Mouse (Mus musculus) limb, embryonic 14.5 days (tissue): ENCODE results near the gene Irs1. TPM values are rescaled to one million over a fixed set of nuclear protein-coding genes. Genes with fewer than 3 reads are reported as not detected.

Experiments
- ATAC-seq: fragments of 200-750 bp; cut with Nextera tagmentation; 2 replicates; pipeline ENCODE4 v1.8.0; 2017; ENCODE audit warnings: low read depth, moderate number of reproducible peaks, moderate TSS enrichment; ENCODE audit not compliant: low FRiP score
- DNase-seq: peaks from one replicate; pipeline ENCODE4 v3.0.0-alpha.2; 2015; ENCODE audit warnings: low spot score
- H3K27ac ChIP-seq: fragments of 300-500 bp; sonication (generic); replicated peaks from 2 replicates; pipeline ENCODE4 v1.5.1; 2014; ENCODE audit warnings: low read depth, mild to moderate bottlenecking, low read length, moderate library complexity, mixed read lengths
- H3K27me3 ChIP-seq: fragments of 300-500 bp; sonication (generic); 2 replicates; pipeline ENCODE4 v1.6.1; 2014; ENCODE audit warnings: low read length, mixed read lengths; ENCODE audit not compliant: control insufficient read depth, insufficient read depth
- H3K36me3 ChIP-seq: fragments of 300-500 bp; sonication (generic); 2 replicates; pipeline ENCODE4 v1.6.1; 2014; ENCODE audit warnings: mild to moderate bottlenecking, low read length, moderate library complexity, mixed read lengths; ENCODE audit not compliant: control insufficient read depth, insufficient read depth
- H3K4me1 ChIP-seq: fragments of 300-500 bp; sonication (generic); 2 replicates; pipeline ENCODE4 v1.6.1; 2014; ENCODE audit warnings: antibody characterized with exemption, low read length, mixed read lengths; ENCODE audit not compliant: control insufficient read depth, insufficient read depth
- H3K4me2 ChIP-seq: fragments of 300-500 bp; sonication (generic); replicated peaks from 2 replicates; pipeline ENCODE4 v1.6.1; 2014; ENCODE audit warnings: low read depth, mild to moderate bottlenecking, low read length, moderate library complexity; ENCODE audit not compliant: severe bottlenecking
- H3K4me3 ChIP-seq: fragments of 300-500 bp; sonication (generic); replicated peaks from 2 replicates; pipeline ENCODE4 v1.5.1; 2014; ENCODE audit warnings: low read length
- H3K9ac ChIP-seq: fragments of 300-500 bp; sonication (generic); 2 replicates; pipeline ENCODE4 v1.6.1; 2014; ENCODE audit warnings: mild to moderate bottlenecking, low read depth, low read length, moderate library complexity; ENCODE audit not compliant: severe bottlenecking
- H3K9me3 ChIP-seq: fragments of 300-500 bp; sonication (generic); 2 replicates; pipeline ENCODE4 v1.6.1; 2016; ENCODE audit warnings: low read length; ENCODE audit not compliant: control insufficient read depth
- POLR2A ChIP-seq: fragments of 200-500 bp; IDR thresholded peaks from 2 replicates; pipeline ENCODE4 v1.8.0; 2012; ENCODE audit warnings: inconsistent platforms, mild to moderate bottlenecking, moderate library complexity, borderline replicate concordance; ENCODE audit not compliant: insufficient read depth, insufficient read length; ENCODE audit errors: extremely low read depth
- WGBS: fragments of 180-500 bp; shearing (Covaris S2); extraction: QIAGEN DNeasy Blood & Tissue Kit; methylation state at CpG from one replicate; pipeline ENCODE4 v1.1.7; 2014; 5-methylcytosine and 5-hydroxymethylcytosine counted together
- polyA plus RNA-seq, 2 experiments: library from polyadenylated mRNA; depleted of rRNA in 1 of 2; stranded (reverse) in 1 of 2; unstranded in 1 of 2; fragments of >200 nt; fragmentation: Nextera tagmentation in 1 of 2; extraction: Ambion mirVana in 1 of 2; gene quantifications; 2 replicates each; pipeline versions ENCODE4 v1.2.1 to v1.2.3; 2012 to 2014

Irs1 gene
- polyA plus RNA-seq, 2 experiments: 11.8 to 19.7 TPM

DNA sequence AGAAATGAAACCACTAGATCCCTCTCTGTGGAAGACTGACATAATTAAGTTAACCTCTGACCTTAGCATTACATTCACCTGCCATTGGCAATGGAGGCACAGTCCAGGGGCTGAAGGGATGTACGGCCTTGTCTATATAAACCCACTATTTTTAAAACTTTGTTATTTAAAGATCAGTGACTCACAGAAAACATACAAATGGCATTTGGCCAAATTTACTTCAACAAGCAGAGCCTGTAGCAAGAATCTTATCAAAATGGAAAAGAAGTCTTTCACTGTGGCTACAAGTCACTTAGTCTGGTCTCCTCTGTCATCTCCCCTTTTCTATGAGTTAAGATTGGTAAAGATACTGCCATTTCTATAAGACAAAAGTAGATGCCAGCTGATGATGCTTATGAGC, 11.4 kb downstream of the Irs1 start:
- Histone ChIP-seq H3K4me3 (no peak overlapping the region), H3K9ac (no peak overlapping the region), H3K9me3 (no peaks in the 10 kb centered on the region), H3K36me3 (peaks cover 30% of the 10 kb centered on the region), H3K27ac (no peak overlapping the region), H3K4me2 (no peak overlapping the region), H3K4me1 (peaks cover 14% of the 10 kb centered on the region), H3K27me3 (no peaks in the 10 kb centered on the region)
- no peak for TF ChIP-seq POLR2A
- WGBS: 72% methylated on average over 1 of the region's 1 CpGs
- no peak for ATAC-seq
- DNase-seq: no peak

DNA sequence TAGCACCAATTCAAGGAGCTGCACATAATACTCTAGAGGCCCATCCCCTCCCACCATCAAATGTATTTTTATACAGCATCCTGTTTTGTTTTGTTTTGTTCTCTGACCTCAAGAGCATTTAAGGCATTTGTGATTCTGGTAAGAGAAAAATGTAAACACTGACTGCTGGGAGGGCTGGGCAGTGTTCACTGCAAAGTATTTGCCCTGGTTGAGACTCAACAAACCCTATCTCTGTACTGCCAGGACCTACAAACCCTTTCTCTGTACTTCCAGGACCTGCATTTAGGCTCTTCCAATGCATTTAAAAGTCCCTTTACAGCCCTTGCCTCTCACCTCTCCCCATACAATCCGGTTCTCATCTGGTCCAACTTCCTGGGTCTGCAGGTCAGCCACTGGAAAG, 16.9 kb downstream of the Irs1 start:
- TF ChIP-seq POLR2A: no peak
- 10% methylated on average over 1 of the region's 1 CpGs for WGBS
- Histone ChIP-seq H3K9ac (no peak overlapping the region), H3K9me3 (no peaks in the 10 kb centered on the region), H3K4me3 (no peak overlapping the region), H3K27me3 (no peaks in the 10 kb centered on the region), H3K4me1 (peaks cover 4% of the 10 kb centered on the region; the same call in 1 of the 2 replicates), H3K36me3 (peaks cover 43% of the 10 kb centered on the region), H3K27ac (no peak overlapping the region), H3K4me2 (no peak overlapping the region)
- no peak for DNase-seq
- ATAC-seq: no peak

DNA sequence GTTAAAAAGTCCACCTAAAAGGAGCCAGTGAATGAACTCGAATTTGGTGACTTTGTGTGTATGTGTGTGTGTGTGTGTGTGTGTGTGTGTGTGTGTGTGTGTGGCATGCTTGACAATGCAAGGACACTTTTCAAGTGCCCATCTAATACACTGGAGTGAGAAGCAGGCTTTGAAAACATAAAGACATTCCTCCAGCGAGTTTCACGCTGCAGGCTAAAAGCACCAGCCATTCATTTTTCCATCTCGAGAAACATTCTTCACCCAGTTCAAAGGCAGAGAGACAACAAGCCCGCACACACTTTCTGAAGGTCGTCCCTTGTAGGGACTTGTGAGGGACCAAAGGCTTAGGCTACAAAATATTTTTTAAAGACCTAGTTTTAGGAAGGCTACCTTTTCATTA, 17.7 kb downstream of the Irs1 start:
- Histone ChIP-seq H3K4me3 (no peak overlapping the region), H3K4me2 (no peak overlapping the region), H3K9ac (no peak overlapping the region), H3K27ac (no peak overlapping the region), H3K4me1 (peaks cover 6% of the 10 kb centered on the region), H3K27me3 (no peaks in the 10 kb centered on the region), H3K9me3 (no peaks in the 10 kb centered on the region), H3K36me3 (peaks cover 39% of the 10 kb centered on the region)
- ATAC-seq (no peak), DNase-seq (no peak)
- no peak for TF ChIP-seq POLR2A
- WGBS: 22% methylated on average over 6 of the region's 6 CpGs

DNA sequence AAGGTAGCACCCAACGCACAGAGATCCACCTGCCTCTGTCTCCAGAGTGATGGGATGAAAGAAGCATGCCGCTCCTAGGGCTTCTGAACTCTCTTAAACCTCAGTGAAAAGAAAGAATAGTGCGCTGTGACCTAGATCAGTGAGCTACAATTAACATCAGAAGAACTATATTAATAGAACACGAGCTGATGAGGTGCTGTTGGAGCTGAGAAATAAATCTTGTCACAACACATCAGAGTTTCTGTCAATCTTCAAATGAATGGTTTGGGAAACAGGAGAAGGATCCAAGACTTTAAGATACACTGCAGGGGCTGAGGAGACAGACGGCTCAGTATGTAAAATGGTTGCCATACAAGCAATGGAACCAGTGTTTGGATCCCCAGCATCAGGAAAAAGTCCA, 19.0 kb downstream of the Irs1 start:
- no peaks in the 10 kb centered on the region for H3K27me3 ChIP-seq
- H3K9ac ChIP-seq: no peak overlapping the region
- peaks cover 30% of the 10 kb centered on the region for H3K36me3 ChIP-seq
- H3K4me2 ChIP-seq: no peak overlapping the region
- WGBS: 67% methylated on average over 5 of the region's 5 CpGs
- ATAC-seq (no peak), DNase-seq (no peak)
- no peak overlapping the region for H3K4me3 ChIP-seq
- TF ChIP-seq POLR2A: no peak
- no peak overlapping the region for H3K27ac ChIP-seq
- peaks cover 9% of the 10 kb centered on the region for H3K4me1 ChIP-seq
- no peaks in the 10 kb centered on the region for H3K9me3 ChIP-seq

DNA sequence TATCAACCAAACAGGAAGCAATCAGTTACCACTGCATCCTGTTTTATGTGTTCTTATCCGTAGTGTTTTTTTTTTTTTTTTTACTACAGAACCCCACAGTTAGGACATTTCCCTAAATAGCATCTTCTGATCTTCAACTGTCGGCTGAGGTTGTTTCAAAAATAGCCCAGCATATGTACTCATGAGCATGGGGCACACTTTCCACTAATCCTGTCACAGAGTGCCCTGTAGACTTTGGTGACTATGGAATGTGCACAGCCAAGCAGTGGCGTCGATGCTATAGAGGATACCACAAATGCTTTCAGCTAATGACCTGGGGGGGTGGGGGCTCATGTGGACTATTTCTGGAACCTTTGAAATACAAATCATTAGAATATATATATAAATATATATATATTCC, 23.7 kb downstream of the Irs1 start:
- H3K36me3 ChIP-seq: peaks cover 8% of the 10 kb centered on the region; the same call in 1 of the 2 replicates
- ATAC-seq: no peak
- no peak overlapping the region for H3K9ac ChIP-seq
- no peak overlapping the region for H3K4me2 ChIP-seq
- H3K9me3 ChIP-seq: no peaks in the 10 kb centered on the region
- no peak overlapping the region for H3K27ac ChIP-seq
- H3K4me3 ChIP-seq: no peak overlapping the region
- no peak for TF ChIP-seq POLR2A
- WGBS: 60% methylated on average over 4 of the region's 4 CpGs
- DNase-seq: no peak
- H3K4me1 ChIP-seq: peaks cover 5% of the 10 kb centered on the region; the same call in 1 of the 2 replicates
- H3K27me3 ChIP-seq: no peaks in the 10 kb centered on the region

DNA sequence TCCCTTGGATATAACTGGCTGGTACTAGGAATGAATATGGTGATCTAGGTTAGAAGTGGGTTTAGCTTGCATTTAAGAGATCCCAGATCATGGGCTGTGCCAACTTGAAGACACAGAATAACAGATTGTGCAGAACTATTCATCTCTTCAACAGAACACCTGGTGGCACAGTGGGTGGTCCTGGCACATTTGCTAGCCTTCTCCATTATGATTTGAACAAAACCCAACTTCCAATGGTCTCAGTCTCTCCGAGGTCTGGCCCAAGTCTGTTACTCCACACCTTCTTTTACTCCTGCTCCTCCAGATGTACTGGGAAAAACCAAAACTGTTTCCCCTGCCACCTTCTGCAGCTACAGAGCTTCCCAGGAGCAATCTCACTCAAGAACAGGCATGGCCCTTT, 28.9 kb downstream of the Irs1 start:
- no peak for TF ChIP-seq POLR2A
- H3K4me3 ChIP-seq: no peak overlapping the region
- H3K4me2 ChIP-seq: no peak overlapping the region
- ATAC-seq (no peak), DNase-seq (no peak)
- H3K27ac ChIP-seq: no peak overlapping the region
- WGBS: 19% methylated on average over 1 of the region's 1 CpGs
- H3K36me3 ChIP-seq: no peaks in the 10 kb centered on the region
- H3K27me3 ChIP-seq: no peaks in the 10 kb centered on the region
- H3K4me1 ChIP-seq: peaks cover 30% of the 10 kb centered on the region
- no peak overlapping the region for H3K9ac ChIP-seq
- no peaks in the 10 kb centered on the region for H3K9me3 ChIP-seq
